Mouse (Mus musculus) liver, embryonic 11.5 days (tissue): ENCODE results near the gene Lasp1. TPM values are rescaled to one million over a fixed set of nuclear protein-coding genes. Genes with fewer than 3 reads are reported as not detected.

Source experiments
- ATAC-seq: fragments of 200-750 bp; cut with Nextera tagmentation; replicated peaks from 2 replicates; pipeline ENCODE4 v1.8.0; 2017; ENCODE audit warnings: moderate number of reproducible peaks, mild to moderate bottlenecking, moderate TSS enrichment, moderate library complexity; ENCODE audit not compliant: low FRiP score
- DNase-seq: peaks from one replicate; pipeline ENCODE4 v3.0.0-alpha.2; 2017; ENCODE audit warnings: low spot score
- H3K27ac ChIP-seq: fragments of 300-500 bp; sonication (generic); 2 replicates; pipeline ENCODE4 v1.5.1; 2014; ENCODE audit warnings: mild to moderate bottlenecking, low read depth, low read length, control low read depth
- H3K27me3 ChIP-seq: fragments of 300-500 bp; sonication (generic); replicated peaks from 2 replicates; pipeline ENCODE4 v1.6.1; 2014; ENCODE audit warnings: low read length, mixed read lengths; ENCODE audit not compliant: control insufficient read depth, insufficient read depth
- H3K36me3 ChIP-seq: fragments of 300-500 bp; sonication (generic); 2 replicates; pipeline ENCODE4 v1.6.1; 2014; ENCODE audit warnings: mild to moderate bottlenecking, low read length, moderate library complexity, mixed read lengths; ENCODE audit not compliant: control insufficient read depth, insufficient read depth
- H3K4me1 ChIP-seq: fragments of 300-500 bp; sonication (generic); replicated peaks from 2 replicates; pipeline ENCODE4 v1.6.1; 2014; ENCODE audit warnings: low read length, mixed read lengths; ENCODE audit not compliant: control insufficient read depth, insufficient read depth
- H3K4me2 ChIP-seq: fragments of 300-500 bp; sonication (generic); 2 replicates; pipeline ENCODE4 v1.6.1; 2014; ENCODE audit warnings: mild to moderate bottlenecking, control low read depth, moderate library complexity
- H3K4me3 ChIP-seq: fragments of 300-500 bp; sonication (generic); 2 replicates; pipeline ENCODE4 v1.5.1; 2014; ENCODE audit warnings: low read depth, low read length, control low read depth
- H3K9ac ChIP-seq: fragments of 300-500 bp; sonication (generic); 2 replicates; pipeline ENCODE4 v1.6.1; 2014; ENCODE audit warnings: low read depth, low read length, control low read depth
- H3K9me3 ChIP-seq: fragments of 300-500 bp; sonication (generic); 2 replicates; pipeline ENCODE4 v1.6.1; 2016; ENCODE audit warnings: low read length, inconsistent platforms, mixed read lengths; ENCODE audit not compliant: control insufficient read depth
- WGBS: fragments of 180-500 bp; shearing (Covaris S2); extraction: QIAGEN DNeasy Blood & Tissue Kit; methylation state at CpG from one replicate; pipeline ENCODE4 v1.1.7; 2014; 5-methylcytosine and 5-hydroxymethylcytosine counted together
- polyA plus RNA-seq: library from polyadenylated mRNA; unstranded; fragments of >200 nt; fragmentation: Nextera tagmentation; extraction: Ambion mirVana; gene quantifications from 2 replicates; pipeline ENCODE4 v1.2.1, GENCODE M21; 2014

The Lasp1 gene
- polyA plus RNA-seq, 1 experiment from 2014 or later = 54.7 TPM

GRCm38 (mm10) chr11:97818003-97818402, 19.2 kb downstream of the Lasp1 start:
- Histone ChIP-seq H3K4me3 (no peak overlapping the region), H3K4me1 (peaks cover 62% of the 10 kb centered on the region), H3K27ac (peak overlapping the region; percentile 46), H3K4me2 (peak overlapping the region; percentile 4; the same call in 1 of the 2 replicates), H3K9ac (no peak overlapping the region; the same call in 1 of the 2 replicates), H3K9me3 (no peaks in the 10 kb centered on the region), H3K36me3 (peaks cover 2% of the 10 kb centered on the region; the same call in 1 of the 2 replicates), H3K27me3 (no peaks in the 10 kb centered on the region)
- DNase-seq (no peak), ATAC-seq (no peak)
- WGBS = 32% methylated on average over 6 of the region's 6 CpGs

DNA sequence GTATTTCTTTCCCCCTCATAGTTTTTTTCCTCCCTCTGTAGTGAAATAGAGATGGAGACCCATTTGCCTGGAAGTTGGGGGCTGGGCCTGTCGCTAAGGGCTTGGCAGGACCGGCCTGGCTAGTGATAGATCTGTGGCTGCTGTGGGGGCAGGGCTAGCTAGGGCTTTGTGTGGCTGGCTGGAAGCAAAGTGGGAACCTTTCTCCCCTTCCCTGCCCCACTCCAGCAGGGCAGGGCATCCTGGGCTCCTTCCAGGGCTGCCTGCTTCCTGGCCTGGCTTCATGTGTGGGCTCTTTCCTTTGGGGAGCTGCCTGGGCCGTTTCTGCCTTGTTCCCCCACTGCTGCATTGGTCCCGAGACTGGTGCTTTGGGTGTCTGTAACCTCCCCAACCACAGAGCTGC, 19.8 kb downstream of the Lasp1 start:
- Histone ChIP-seq H3K27ac (peak overlapping the region; percentile 62), H3K27me3 (no peaks in the 10 kb centered on the region), H3K4me3 (no peak overlapping the region), H3K36me3 (peaks cover 2% of the 10 kb centered on the region; the same call in 1 of the 2 replicates), H3K9ac (peak overlapping the region; percentile 44; the same call in 1 of the 2 replicates), H3K9me3 (no peaks in the 10 kb centered on the region), H3K4me2 (peak overlapping the region; percentile 4; the same call in 1 of the 2 replicates), H3K4me1 (peaks cover 56% of the 10 kb centered on the region)
- 18% methylated on average over 4 of the region's 4 CpGs for WGBS
- no peak for ATAC-seq
- DNase-seq = no peak

GRCm38 (mm10) chr11:97819102-97819501, 20.3 kb downstream of the Lasp1 start:
- 70% methylated on average over 4 of the region's 4 CpGs for WGBS
- Histone ChIP-seq H3K36me3 (peaks cover 4% of the 10 kb centered on the region; the same call in 1 of the 2 replicates), H3K4me2 (no peak overlapping the region; the same call in 1 of the 2 replicates), H3K27me3 (no peaks in the 10 kb centered on the region), H3K4me1 (peaks cover 55% of the 10 kb centered on the region), H3K27ac (peak overlapping the region; percentile 62; the same call in 1 of the 2 replicates), H3K4me3 (no peak overlapping the region), H3K9me3 (no peaks in the 10 kb centered on the region), H3K9ac (peak overlapping the region; percentile 44; the same call in 1 of the 2 replicates)
- no peak for DNase-seq
- no peak for ATAC-seq

DNA sequence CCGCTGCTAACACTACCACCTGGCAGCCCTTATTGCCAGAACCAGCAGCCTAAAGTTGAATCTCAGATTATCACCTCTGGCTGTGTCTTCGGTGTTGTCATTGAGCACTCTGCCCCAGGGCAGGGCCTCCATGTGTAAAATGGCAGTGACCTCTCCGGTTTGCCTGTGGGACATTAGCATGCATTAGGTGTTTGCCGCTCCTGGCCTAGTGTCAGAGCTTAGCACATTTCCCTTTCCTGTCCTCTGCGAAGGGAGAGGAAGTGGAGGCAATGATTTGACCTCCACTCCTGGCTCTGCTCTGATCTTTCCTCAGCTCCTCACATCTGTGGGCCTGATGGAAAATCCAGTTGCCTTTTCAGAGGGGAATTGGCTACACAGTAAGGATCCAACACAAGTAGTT, 21.1 kb downstream of the Lasp1 start:
- Histone ChIP-seq H3K9ac (no peak overlapping the region), H3K4me3 (no peak overlapping the region), H3K9me3 (no peaks in the 10 kb centered on the region), H3K27me3 (no peaks in the 10 kb centered on the region), H3K4me1 (peaks cover 55% of the 10 kb centered on the region), H3K27ac (no peak overlapping the region), H3K4me2 (no peak overlapping the region), H3K36me3 (peaks cover 4% of the 10 kb centered on the region; the same call in 1 of the 2 replicates)
- DNase-seq = no peak
- ATAC-seq = no peak
- WGBS = 71% methylated on average over 5 of the region's 5 CpGs

- ATAC-seq (peak; percentile 62), DNase-seq (no peak)
- Histone ChIP-seq H3K9me3 (no peaks in the 10 kb centered on the region), H3K4me3 (no peak overlapping the region), H3K27ac (peak overlapping the region; percentile 54; the same call in 1 of the 2 replicates), H3K9ac (no peak overlapping the region), H3K36me3 (peaks cover 8% of the 10 kb centered on the region; the same call in 1 of the 2 replicates), H3K4me2 (no peak overlapping the region), H3K4me1 (peaks cover 52% of the 10 kb centered on the region), H3K27me3 (no peaks in the 10 kb centered on the region)
- 36% methylated on average over 4 of the region's 4 CpGs for WGBS
Measured at GRCm38 (mm10) chr11:97820840-97821239, 22.0 kb downstream of the Lasp1 start.

DNA sequence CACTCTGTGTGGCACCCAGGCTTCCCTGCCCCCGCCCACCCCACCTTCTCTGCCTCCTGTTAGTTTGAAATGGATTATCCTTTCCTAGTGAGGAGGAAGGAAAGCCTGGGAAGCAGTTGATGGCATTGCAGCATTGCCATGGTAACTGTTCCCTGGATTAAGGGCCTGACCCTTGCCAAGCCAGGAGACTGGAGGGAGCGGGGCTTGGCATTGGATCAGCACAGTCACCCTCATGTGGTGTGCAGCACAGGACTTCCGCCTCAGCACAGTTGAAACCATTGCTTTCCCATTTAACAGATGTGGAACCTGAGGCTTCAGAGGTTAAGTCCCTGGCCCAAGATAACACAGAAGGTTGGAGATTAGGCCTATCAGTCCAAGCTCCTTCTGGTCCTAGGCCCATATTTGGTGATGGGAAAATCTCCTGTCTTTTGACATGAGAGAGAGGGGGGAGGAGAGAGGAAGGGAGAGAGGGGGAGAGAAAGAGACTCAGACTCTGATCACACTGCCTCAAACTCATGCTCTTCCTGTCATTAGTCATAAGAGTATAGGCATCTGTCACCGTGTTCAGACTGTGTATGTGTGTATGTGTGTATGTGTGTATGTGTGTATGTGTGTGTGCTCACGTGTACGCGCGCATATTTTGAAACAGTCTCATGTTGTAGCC, 22.7 kb downstream of the Lasp1 start:
- Histone ChIP-seq H3K4me3 (no peak overlapping the region), H3K27ac (peak overlapping the region; percentile 54), H3K9me3 (no peaks in the 10 kb centered on the region), H3K4me2 (no peak overlapping the region), H3K9ac (no peak overlapping the region), H3K36me3 (peaks cover 8% of the 10 kb centered on the region; the same call in 1 of the 2 replicates), H3K4me1 (peaks cover 55% of the 10 kb centered on the region), H3K27me3 (no peaks in the 10 kb centered on the region)
- DNase-seq (no peak), ATAC-seq (no peak)
- 91% methylated on average over 8 of the region's 8 CpGs for WGBS

DNA sequence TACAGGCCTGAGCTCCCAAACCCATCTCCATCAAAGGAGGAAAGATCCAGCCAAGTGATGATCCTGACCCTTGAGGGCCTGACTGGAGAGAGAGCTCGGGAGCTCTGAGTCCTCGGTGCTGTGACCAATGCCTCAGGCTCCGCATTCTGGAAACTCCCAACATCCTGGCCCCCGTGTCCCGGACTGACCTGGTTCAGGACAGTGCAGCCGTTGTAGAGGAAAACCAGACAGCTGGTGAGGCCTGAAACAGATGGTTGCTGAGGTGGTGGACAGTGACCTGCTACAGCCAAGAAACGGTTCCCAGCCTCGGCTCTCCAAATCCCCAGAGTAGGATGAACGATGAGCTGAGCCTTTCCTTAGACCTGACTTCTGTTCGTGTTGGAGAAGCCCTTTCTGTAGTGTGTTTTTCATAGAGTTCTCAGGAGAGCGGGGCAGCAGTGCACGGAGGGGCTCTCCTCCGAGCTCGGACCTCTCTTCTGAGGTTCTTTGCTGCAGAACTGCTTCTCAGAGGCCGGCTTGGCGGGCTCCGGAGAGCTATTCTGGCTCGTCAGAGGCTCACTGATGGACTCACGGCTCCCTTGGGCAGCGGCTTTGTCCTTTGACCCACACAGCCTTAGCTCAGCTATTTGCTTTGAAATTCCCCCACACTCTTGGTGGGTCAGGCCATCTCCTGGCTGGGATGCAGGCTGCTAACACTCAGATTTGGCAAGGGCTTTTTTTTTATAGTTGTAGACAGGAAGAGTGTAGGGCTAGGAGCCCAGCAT, 24.2 kb downstream of the Lasp1 start:
- ATAC-seq (no peak), DNase-seq (no peak)
- Histone ChIP-seq H3K36me3 (peaks cover 8% of the 10 kb centered on the region; the same call in 1 of the 2 replicates), H3K4me2 (no peak overlapping the region), H3K27ac (0 out of 2 replicates have a peak overlapping the region, but pooled peaks have one; percentile 11), H3K9ac (no peak overlapping the region), H3K4me3 (no peak overlapping the region), H3K9me3 (no peaks in the 10 kb centered on the region), H3K4me1 (peaks cover 42% of the 10 kb centered on the region), H3K27me3 (no peaks in the 10 kb centered on the region)
- WGBS = 80% methylated on average over 20 of the region's 20 CpGs

DNA sequence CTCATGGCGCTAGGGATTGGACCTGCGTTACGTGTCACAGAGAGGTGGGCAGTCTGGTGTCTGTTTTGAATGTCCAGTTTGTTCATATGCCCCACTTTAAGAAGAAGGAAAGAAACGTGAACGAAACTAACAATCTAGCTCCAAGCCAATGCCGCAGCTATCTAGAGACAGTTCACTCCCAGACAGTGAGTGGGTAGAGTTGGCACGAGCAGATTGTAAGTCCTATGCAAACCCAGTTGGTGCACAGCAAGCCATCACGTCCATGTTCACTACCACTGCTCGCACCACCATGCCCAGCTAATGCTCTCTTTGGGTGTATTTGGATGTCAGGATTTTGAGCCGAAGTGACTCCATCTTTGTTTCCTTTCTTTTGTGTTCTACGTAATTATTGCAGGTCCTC, 25.4 kb downstream of the Lasp1 start:
- Histone ChIP-seq H3K4me2 (no peak overlapping the region), H3K36me3 (peaks cover 8% of the 10 kb centered on the region; the same call in 1 of the 2 replicates), H3K4me3 (no peak overlapping the region), H3K27ac (no peak overlapping the region), H3K9me3 (no peaks in the 10 kb centered on the region), H3K4me1 (peaks cover 30% of the 10 kb centered on the region), H3K27me3 (no peaks in the 10 kb centered on the region), H3K9ac (no peak overlapping the region)
- DNase-seq = no peak
- no peak for ATAC-seq
- 90% methylated on average over 11 of the region's 11 CpGs for WGBS
